Mouse (Mus musculus): Measurements from ENCODE around the gene Inpp4a. TPM values are rescaled to one million over a fixed set of nuclear protein-coding genes. Genes with fewer than 3 reads are reported as not detected.

Gene Inpp4a
- total RNA-seq, 2 experiments from 2014 or later, result 170 to 175 TPM

DNA sequence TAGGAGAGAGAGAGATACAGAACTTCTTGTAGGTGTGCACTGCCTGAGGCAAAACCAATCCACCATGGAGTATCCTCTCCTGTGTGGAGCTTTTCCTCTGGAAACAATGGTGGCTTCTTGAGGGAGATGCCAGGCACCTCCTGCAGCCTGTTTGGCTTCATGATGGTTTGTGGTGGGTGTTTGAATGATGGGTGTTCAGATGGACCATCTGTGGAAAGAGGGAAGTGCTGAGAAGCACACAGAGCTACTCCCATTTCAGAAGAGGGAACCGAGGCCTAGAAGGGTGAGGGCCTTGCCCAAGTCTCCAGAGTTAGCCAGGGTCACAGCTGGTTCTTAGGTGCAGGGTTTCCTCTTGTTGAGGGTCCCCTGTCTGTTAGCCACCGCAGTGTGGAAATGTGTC lies 23.0 kb downstream of the Inpp4a start:
- peak in 1 of 2 experiments; percentile 53 for DNase-seq (ENCODE audit: low spot score in 2 of 2)

- no peak for DNase-seq (ENCODE audit: low spot score in 2 of 2)
Measured at GRCm38 (mm10) chr1:37323208-37323607, 23.5 kb downstream of the Inpp4a start.

- DNase-seq (ENCODE audit: low spot score in 2 of 2), result no peak
Measured at GRCm38 (mm10) chr1:37324569-37324968, 24.9 kb downstream of the Inpp4a start.

GRCm38 (mm10) chr1:37327311-37327710 lies 27.6 kb downstream of the Inpp4a start:
- no peak for DNase-seq (ENCODE audit: low spot score in 2 of 2)

DNA sequence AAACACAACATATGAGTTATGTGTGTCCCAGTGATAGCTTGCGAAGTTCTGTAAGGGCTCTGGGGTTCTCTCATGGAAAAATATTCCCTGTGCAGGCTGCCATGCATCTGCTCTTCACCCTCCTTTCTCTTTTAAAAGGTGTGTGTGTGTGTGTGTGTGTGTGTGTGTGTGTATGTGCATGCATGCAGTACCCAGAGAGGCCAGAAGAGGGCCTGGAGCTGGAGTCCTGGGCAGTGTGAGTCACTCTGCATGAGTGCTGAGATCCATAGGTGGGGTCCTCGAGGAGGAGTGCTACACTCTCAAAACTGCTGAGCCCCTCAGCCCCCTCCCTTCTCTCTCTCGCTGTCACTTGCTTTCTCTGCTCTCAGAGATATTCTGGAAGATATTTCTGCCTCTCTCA lies 29.5 kb downstream of the Inpp4a start:
- DNase-seq (ENCODE audit: low spot score in 2 of 2), result no peak

GRCm38 (mm10) chr1:37329831-37330230 lies 30.2 kb downstream of the Inpp4a start:
- DNase-seq (ENCODE audit: low spot score in 2 of 2), result no peak

DNA sequence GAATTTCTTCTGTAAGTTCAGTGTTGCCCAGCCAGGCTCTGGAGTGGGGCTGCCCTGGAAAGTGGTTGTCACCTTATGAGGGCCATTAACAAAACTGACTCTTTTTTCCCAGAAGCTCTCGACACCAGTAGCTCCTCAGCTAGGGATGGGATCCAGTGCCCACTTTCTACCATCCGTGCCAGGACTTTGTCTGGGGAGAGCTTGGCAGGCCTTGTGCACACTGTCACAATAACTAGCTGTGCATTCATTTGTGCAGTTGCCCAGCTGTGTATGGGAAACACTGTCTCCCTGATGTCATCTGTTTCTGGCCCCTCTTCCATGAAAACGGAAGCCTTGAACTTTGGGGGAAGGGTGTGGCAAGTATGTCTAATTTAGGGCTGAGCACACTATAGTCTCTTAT lies 33.1 kb downstream of the Inpp4a start:
- no peak for DNase-seq (ENCODE audit: low spot score in 2 of 2)

GRCm38 (mm10) chr1:37333741-37334440 lies 34.2 kb downstream of the Inpp4a start:
- DNase-seq (ENCODE audit: low spot score in 2 of 2), result peak in 1 of 2 experiments; percentile 36

GRCm38 (mm10) chr1:37336022-37336421 lies 36.4 kb downstream of the Inpp4a start:
- DNase-seq (ENCODE audit: low spot score in 2 of 2), result no peak

GRCm38 (mm10) chr1:37336794-37337193 lies 37.1 kb downstream of the Inpp4a start:
- no peak for DNase-seq (ENCODE audit: low spot score in 2 of 2)

- DNase-seq (ENCODE audit: low spot score in 2 of 2), result no peak
Measured at GRCm38 (mm10) chr1:37337273-37337672, 37.6 kb downstream of the Inpp4a start.

DNA sequence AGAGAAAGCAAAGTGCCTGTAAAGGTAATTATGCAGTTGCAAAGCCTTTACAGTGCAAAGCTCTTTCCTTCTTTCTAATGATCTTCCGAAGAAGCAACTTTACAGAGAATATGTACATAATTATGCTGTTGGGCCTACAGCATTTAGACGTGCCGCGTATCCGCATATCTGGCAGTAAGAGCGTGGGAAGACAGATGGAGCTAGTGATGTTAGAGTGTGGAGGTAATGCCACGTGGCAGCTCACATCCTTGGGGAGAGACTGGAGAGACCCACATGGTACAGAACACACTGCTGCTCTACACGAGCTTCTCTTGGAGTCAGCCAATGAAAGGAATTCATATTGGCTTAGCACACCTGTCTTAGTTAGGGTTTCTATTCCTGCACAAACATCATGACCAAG lies 39.5 kb downstream of the Inpp4a start:
- peak in 1 of 2 experiments; percentile 46 for DNase-seq (ENCODE audit: low spot score in 2 of 2)

DNA sequence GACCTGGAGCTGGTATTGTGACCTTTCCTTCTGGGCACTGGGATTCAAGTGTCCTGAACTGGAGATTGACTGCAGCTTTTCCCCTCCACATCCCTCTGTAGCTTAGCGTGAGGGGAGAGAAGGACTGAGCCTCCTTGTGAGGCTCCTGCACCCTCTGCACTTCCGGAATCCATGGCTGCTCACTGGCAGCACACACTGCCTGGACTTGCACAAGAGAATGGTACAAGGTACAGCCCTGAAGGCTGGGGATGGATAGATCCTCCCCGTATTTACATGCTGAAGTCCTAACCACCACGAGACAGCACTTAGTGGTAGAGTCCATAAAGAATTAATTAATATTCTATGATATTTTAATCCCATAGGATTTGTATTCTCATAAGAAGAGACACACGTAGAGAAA lies 41.7 kb downstream of the Inpp4a start:
- no peak for DNase-seq (ENCODE audit: low spot score in 2 of 2)

- DNase-seq (ENCODE audit: low spot score in 2 of 2), result no peak
Measured at GRCm38 (mm10) chr1:37341914-37342313, 42.2 kb downstream of the Inpp4a start.

DNA sequence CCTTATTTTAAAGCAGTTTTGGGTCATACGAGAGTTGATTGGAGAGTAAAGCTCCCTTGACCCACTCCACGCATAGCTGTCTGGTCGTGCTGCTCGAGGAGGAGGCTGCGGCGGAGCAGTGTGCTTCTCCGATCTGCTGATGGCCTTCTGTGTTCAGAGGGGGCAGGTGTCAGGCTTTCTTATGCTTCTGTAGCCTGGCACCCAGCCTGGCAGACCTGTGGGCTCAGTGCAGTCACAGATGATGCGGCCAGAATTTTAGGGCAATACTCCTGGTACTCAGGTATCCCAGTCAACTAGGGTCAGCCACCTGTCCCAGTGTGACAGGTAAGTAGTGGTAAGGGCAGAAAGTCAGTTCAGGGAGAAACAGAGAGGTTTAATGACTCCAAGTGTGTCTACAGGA lies 42.9 kb downstream of the Inpp4a start:
- DNase-seq (ENCODE audit: low spot score in 2 of 2), result no peak

DNA sequence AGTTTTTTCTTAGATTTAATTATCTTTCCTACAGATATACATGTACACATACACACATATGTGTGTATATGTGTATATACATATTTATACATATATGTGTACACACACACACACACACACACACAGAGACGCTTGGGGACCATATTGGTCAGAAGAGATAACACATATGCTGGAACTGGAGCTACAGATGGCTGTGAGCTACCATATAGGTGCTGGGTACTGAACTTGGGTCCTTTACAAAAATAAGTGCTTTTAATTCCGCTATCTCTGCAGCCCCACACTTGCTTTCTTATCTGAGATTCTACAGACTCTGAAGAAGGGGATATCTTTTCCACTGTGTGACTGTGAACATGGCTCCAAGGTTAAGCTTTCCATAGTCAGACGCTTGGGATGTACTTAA lies 43.6 kb downstream of the Inpp4a start:
- no peak for DNase-seq (ENCODE audit: low spot score in 2 of 2)

DNA sequence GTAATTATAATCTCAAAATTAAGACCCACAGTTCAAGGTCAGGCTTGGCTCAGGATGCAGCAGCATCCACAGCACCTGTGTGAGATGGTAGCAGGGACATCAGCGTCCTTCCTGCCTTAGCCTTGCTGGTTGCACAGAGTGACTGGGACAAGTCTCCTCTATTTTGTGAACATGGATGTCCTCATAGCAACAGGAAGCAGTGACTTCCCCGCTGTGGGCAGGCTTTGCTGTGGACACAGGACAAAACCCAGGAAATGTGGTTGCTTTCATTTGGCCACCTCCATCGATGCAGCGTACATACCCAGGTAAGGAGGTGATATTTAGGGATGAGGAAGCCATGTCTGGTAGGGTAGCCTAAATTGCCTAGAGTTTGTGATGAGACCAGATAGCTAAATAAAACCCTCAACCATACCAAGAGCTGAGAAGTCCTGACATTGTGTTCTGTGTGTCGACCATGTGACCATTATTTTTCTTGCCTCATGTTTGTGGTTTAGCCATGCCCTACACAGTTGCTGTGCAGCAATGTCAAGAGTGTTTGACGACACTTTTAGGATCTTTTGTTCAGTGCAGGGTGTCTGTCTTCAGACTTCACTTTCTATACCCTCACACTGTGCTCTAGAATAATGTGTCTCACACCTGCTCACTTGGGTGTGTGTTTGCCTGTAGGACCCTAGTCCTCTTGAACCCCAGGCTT lies 44.7 kb downstream of the Inpp4a start:
- no peak for DNase-seq (ENCODE audit: low spot score in 2 of 2)

GRCm38 (mm10) chr1:37347361-37348080 lies 47.9 kb downstream of the Inpp4a start:
- DNase-seq (ENCODE audit: low spot score in 2 of 2), result no peak

DNA sequence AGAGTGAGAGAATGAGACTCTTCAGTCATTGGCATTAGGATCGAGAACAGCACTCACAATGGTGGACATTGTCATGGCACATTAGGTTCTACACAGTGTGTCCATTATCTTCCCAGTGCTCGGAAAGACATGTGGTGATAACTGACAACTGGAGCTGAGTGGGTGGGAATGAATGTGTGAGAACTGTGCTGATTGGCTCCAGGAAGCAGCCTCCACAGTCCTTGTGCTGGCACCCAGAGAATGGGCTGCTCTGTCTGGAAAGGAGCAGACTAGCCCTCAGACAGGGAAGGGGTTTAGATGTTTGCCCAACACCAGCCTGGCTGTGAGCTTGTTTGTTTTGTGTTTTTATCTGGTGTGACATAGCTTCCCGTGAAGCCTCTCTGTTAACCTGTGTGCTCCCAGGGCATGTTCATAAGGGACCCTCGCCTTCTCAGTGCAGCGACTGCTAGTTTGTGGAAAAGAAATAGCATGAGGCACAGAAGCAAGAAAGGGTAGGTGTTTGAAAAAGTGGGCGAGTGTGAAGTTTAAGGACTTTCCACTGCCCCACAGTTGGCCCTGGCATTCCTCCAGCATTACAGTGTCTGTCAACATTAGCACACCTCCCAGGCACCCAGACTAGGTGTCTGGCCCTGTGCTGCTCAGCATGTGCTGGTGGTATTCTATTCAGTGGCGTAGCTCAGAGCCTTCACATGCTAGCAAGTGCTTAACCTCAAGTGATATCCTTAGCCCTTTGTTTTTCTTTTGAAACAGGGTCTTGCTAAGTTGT lies 51.4 kb downstream of the Inpp4a start:
- peak; percentile 67 to 86 for DNase-seq (ENCODE audit: low spot score in 2 of 2)

GRCm38 (mm10) chr1:37351961-37352360 lies 52.3 kb downstream of the Inpp4a start:
- DNase-seq (ENCODE audit: low spot score in 2 of 2), result no peak

GRCm38 (mm10) chr1:37353456-37353855 lies 53.8 kb downstream of the Inpp4a start:
- no peak for DNase-seq (ENCODE audit: low spot score in 2 of 2)
